Comparison of ENCODE assay signal across 7 mouse cellular contexts in the genomic region with DNA sequence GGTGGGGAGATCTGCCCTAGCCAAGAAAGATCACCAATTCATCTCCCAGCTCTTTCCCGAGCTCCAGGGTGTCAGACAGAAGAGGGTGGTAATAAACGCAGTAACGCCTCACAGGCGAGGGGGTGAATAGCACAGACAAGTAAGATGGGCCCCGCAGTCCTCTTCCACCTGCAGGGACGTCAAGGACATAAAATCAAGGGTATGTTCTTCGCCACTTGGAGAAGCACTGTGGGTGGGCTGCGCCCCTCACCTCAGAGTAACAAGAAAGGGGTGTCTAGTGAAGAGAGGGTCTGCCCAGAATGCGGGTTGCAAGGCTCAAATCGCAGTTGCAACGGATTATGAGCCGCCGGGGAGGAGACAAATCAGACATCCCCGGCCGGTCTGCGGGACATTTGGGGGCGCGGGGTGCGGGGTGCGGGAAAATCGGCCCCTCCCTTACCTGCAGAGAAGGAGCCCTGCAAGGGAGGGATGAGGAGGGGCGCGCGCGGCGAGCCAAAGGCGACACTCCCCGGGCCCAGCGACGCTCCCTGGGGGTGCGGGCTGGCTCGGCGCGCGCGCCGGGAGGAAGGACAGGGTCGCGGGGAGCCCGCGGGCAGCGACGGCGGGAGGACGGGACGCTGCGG. TPM values are rescaled to one million over a fixed set of nuclear protein-coding genes. Genes with fewer than 3 reads are reported as not detected.
DNase-seq lines count a peak whose midpoint lies in the region; ATAC-seq lines count a peak whose summit lies in the region.

No protein-coding gene starts in this region.

- H3K4me3 ChIP-seq in neural tube, embryonic 11.5 days (ENCODE audit: low read depth, low read length) = peak overlapping the region; percentile 96
- H3K4me3 ChIP-seq in forebrain, embryonic 11.5 days (ENCODE audit: low read depth, low read length) = peak overlapping the region; percentile 93

- peak overlapping the region; percentile 83 for H3K4me2 ChIP-seq in neural tube, embryonic 11.5 days (ENCODE audit: low read depth)
- peak overlapping the region; percentile 84 for H3K4me2 ChIP-seq in forebrain, embryonic 11.5 days (ENCODE audit: low read depth, low read length, severe bottlenecking)

- H3K36me3 ChIP-seq in neural tube, embryonic 11.5 days (ENCODE audit: control insufficient read depth, insufficient read depth, low read length) = no peaks in the 10 kb centered on the region
- no peaks in the 10 kb centered on the region for H3K36me3 ChIP-seq in forebrain, embryonic 11.5 days (ENCODE audit: control insufficient read depth, insufficient read depth, low read length)

- H3K9me3 ChIP-seq in neural tube, embryonic 11.5 days (ENCODE audit: control insufficient read depth, low read length) = no peaks in the 10 kb centered on the region
- no peaks in the 10 kb centered on the region for H3K9me3 ChIP-seq in forebrain, embryonic 11.5 days (ENCODE audit: control insufficient read depth, low read length)

- peaks cover 45% of the 10 kb centered on the region for H3K4me1 ChIP-seq in neural tube, embryonic 11.5 days (ENCODE audit: control insufficient read depth, insufficient read depth, low read length)
- peaks cover 38% of the 10 kb centered on the region for H3K4me1 ChIP-seq in forebrain, embryonic 11.5 days (replicated peaks; ENCODE audit: control insufficient read depth, insufficient read depth, low read length)

- DNase-seq in neural tube, embryonic 11.5 days (ENCODE audit: low spot score) = peak; percentile 48
- no peak for DNase-seq in neural tube, embryonic 10.5 days (ENCODE audit: extremely low spot score, low spot score)
- peak; percentile 39 for DNase-seq in ZHBTc4 (ENCODE audit: low read depth, low spot score)
- peak; percentile 70 for DNase-seq in forebrain, embryonic 11.5 days (ENCODE audit: low spot score)
- DNase-seq in kidney, postnatal 10 days = peak; percentile 50
- DNase-seq in naive thymus-derived CD4-positive, alpha-beta T cell, adult 2 months (ENCODE audit: low read depth) = peak; percentile 59
- DNase-seq in frontal cortex, postnatal 25 days (ENCODE audit: low spot score in 2 of 2) = no peak

- H3K27me3 ChIP-seq in neural tube, embryonic 11.5 days (ENCODE audit: control insufficient read depth, insufficient read depth, low read length) = no peaks in the 10 kb centered on the region
- H3K27me3 ChIP-seq in forebrain, embryonic 11.5 days (ENCODE audit: control insufficient read depth, insufficient read depth, low read length) = no peaks in the 10 kb centered on the region; the same call in 1 of the 2 replicates

- no peak for ATAC-seq in neural tube, embryonic 11.5 days (ENCODE audit: insufficient read depth, low FRiP score, low TSS enrichment)
- no peak for ATAC-seq in forebrain, embryonic 11.5 days (replicated peaks; ENCODE audit: low FRiP score)

- 2% methylated on average over 31 of the region's 47 CpGs for WGBS in neural tube, embryonic 11.5 days
- under 1% methylated on average over 42 of the region's 47 CpGs for WGBS in forebrain, embryonic 11.5 days

- H3K27ac ChIP-seq in neural tube, embryonic 11.5 days (ENCODE audit: low read depth, low read length) = peak overlapping the region; percentile 85
- H3K27ac ChIP-seq in forebrain, embryonic 11.5 days (ENCODE audit: low read depth, low read length) = peak overlapping the region; percentile 75

- peak overlapping the region; percentile 91 for H3K9ac ChIP-seq in neural tube, embryonic 11.5 days (ENCODE audit: low read length)
- peak overlapping the region; percentile 80 for H3K9ac ChIP-seq in forebrain, embryonic 11.5 days (ENCODE audit: low read length)

RNA-seq across cellular contexts. Expression of gene Hdac5, which starts 0.5 kb away (rescaled TPM):
- polyA plus RNA-seq in neural tube, embryonic 11.5 days (2014; fragmentation: Nextera tagmentation; extraction: Ambion mirVana) = 41.1 and 42.7 TPM in 2 replicates
- 35.0 and 36.8 TPM in 2 replicates for polyA plus RNA-seq in forebrain, embryonic 11.5 days (2014; fragmentation: Nextera tagmentation; extraction: Ambion mirVana)

RNA-seq across cellular contexts. Expression of gene BC030867, which starts 19.2 kb away (rescaled TPM):
- 17.9 and 18.6 TPM in 2 replicates for polyA plus RNA-seq in neural tube, embryonic 11.5 days (2014; fragmentation: Nextera tagmentation; extraction: Ambion mirVana)
- polyA plus RNA-seq in forebrain, embryonic 11.5 days (2014; fragmentation: Nextera tagmentation; extraction: Ambion mirVana) = 23.5 and 26.6 TPM in 2 replicates

RNA-seq across cellular contexts. Expression of gene Asb16, which starts 39.1 kb away (rescaled TPM):
- not detected in 2 replicates for polyA plus RNA-seq in neural tube, embryonic 11.5 days (2014; fragmentation: Nextera tagmentation; extraction: Ambion mirVana)
- polyA plus RNA-seq in forebrain, embryonic 11.5 days (2014; fragmentation: Nextera tagmentation; extraction: Ambion mirVana) = not detected in 2 replicates

RNA-seq across cellular contexts. Expression of gene G6pc3, which starts 40.0 kb away (rescaled TPM):
- polyA plus RNA-seq in neural tube, embryonic 11.5 days (2014; fragmentation: Nextera tagmentation; extraction: Ambion mirVana) = 30.0 and 35.3 TPM in 2 replicates
- polyA plus RNA-seq in forebrain, embryonic 11.5 days (2014; fragmentation: Nextera tagmentation; extraction: Ambion mirVana) = 30.6 and 32.2 TPM in 2 replicates

RNA-seq across cellular contexts. Expression of gene Lsm12, which starts 44.3 kb away (rescaled TPM):
- polyA plus RNA-seq in neural tube, embryonic 11.5 days (2014; fragmentation: Nextera tagmentation; extraction: Ambion mirVana) = 74.2 and 81.9 TPM in 2 replicates
- polyA plus RNA-seq in forebrain, embryonic 11.5 days (2014; fragmentation: Nextera tagmentation; extraction: Ambion mirVana) = 73.2 and 78.7 TPM in 2 replicates

Comparison
In these comparisons a context has a peak if more than half of its experiments do, and no peak if none do; other contexts are left out.
1. DNase-seq: peak in neural tube, embryonic 11.5 days (single experiment), ZHBTc4 (single experiment), forebrain, embryonic 11.5 days (single experiment), kidney, postnatal 10 days (single experiment) and naive thymus-derived CD4-positive, alpha-beta T cell, adult 2 months (single experiment); none in neural tube, embryonic 10.5 days (single experiment) and frontal cortex, postnatal 25 days (0 of 2).